Mouse (Mus musculus) cerebellum, adult 2 months (tissue): ENCODE measurements around the gene Pgap1. TPM values are rescaled to one million over a fixed set of nuclear protein-coding genes. Genes with fewer than 3 reads are reported as not detected.
A peak's percentile ranks its signal among the peaks of the same experiment; 100 is the strongest.

Experiments
- DNase-seq, 2 experiments: peaks; one replicate each; pipeline ENCODE4 v3.0.0; 2021
- H3K27ac ChIP-seq: fragments of 200-500 bp; 2 replicates; pipeline ENCODE4 v1.5.1; 2012; ENCODE audit warnings: low read length, control low read depth, inconsistent platforms; ENCODE audit not compliant: insufficient read depth
- H3K27me3 ChIP-seq: fragments of 200-500 bp; 2 replicates; pipeline ENCODE4 v1.6.1; 2012; ENCODE audit warnings: inconsistent platforms, mild to moderate bottlenecking, low read length, moderate library complexity; ENCODE audit not compliant: control insufficient read depth, insufficient read depth
- H3K4me1 ChIP-seq: fragments of 200-500 bp; 2 replicates; pipeline ENCODE4 v1.6.1; 2011; ENCODE audit warnings: low read length; ENCODE audit not compliant: control insufficient read depth, insufficient read depth
- H3K4me3 ChIP-seq: fragments of 200-500 bp; replicated peaks from 2 replicates; pipeline ENCODE3; 2011; ENCODE audit warnings: mild to moderate bottlenecking, low read depth, low read length, control low read depth; ENCODE audit not compliant: insufficient read depth
- CTCF ChIP-seq: fragments of 200-500 bp; IDR thresholded peaks from 2 replicates; pipeline ENCODE4 v1.5.1; 2011; ENCODE audit warnings: low read depth, mild to moderate bottlenecking, control low read depth, low read length, moderate library complexity, borderline replicate concordance; ENCODE audit not compliant: insufficient read depth
- POLR2A ChIP-seq: fragments of 200-500 bp; IDR thresholded peaks from 2 replicates; pipeline ENCODE4 v1.6.1; 2011; ENCODE audit warnings: low read length, control low read depth, borderline replicate concordance; ENCODE audit not compliant: insufficient read depth
- WGBS: fragments of 180-500 bp; shearing (Covaris S2); methylation state at CpG from one replicate; pipeline ENCODE4 v1.1.7; 2018; 5-methylcytosine and 5-hydroxymethylcytosine counted together
- polyA plus RNA-seq: library from polyadenylated mRNA; depleted of rRNA; stranded (reverse); fragments of >200 nt; gene quantifications from 2 replicates; pipeline ENCODE4 v1.2.3, GENCODE M21; 2012

Pgap1 gene
- polyA plus RNA-seq, 1 experiment: 6.7 TPM

- no peaks in the 10 kb centered on the region for H3K4me1 ChIP-seq
- 90% methylated on average over 1 of the region's 1 CpGs for WGBS
- H3K27ac ChIP-seq: no peak overlapping the region
- no peak for TF ChIP-seq CTCF
- TF ChIP-seq POLR2A: no peak
- no peak overlapping the region for H3K4me3 ChIP-seq
- no peaks in the 10 kb centered on the region for H3K27me3 ChIP-seq
- DNase-seq: no peak
Measured at GRCm38 (mm10) chr1:54496254-54496653, 61.2 kb downstream of the Pgap1 start.

GRCm38 (mm10) chr1:54493496-54493895 lies 64.0 kb downstream of the Pgap1 start:
- no peak for TF ChIP-seq CTCF
- no peak for TF ChIP-seq POLR2A
- H3K4me3 ChIP-seq: no peak overlapping the region
- no peak overlapping the region for H3K27ac ChIP-seq
- H3K27me3 ChIP-seq: no peaks in the 10 kb centered on the region
- no peaks in the 10 kb centered on the region for H3K4me1 ChIP-seq
- 97% methylated on average over 3 of the region's 3 CpGs for WGBS
- DNase-seq: no peak

GRCm38 (mm10) chr1:54492435-54492841 lies 65.0 kb downstream of the Pgap1 start:
- 77% methylated on average over 2 of the region's 2 CpGs for WGBS
- no peaks in the 10 kb centered on the region for H3K27me3 ChIP-seq
- H3K27ac ChIP-seq: no peak overlapping the region
- H3K4me1 ChIP-seq: no peaks in the 10 kb centered on the region
- no peak for DNase-seq
- no peak overlapping the region for H3K4me3 ChIP-seq
- TF ChIP-seq POLR2A: no peak
- TF ChIP-seq CTCF: no peak

- no peak overlapping the region for H3K27ac ChIP-seq
- H3K4me3 ChIP-seq: no peak overlapping the region
- TF ChIP-seq POLR2A (no peak), CTCF (no peak)
- 96% methylated on average over 3 of the region's 3 CpGs for WGBS
- DNase-seq: no peak
- H3K27me3 ChIP-seq: no peaks in the 10 kb centered on the region
- no peaks in the 10 kb centered on the region for H3K4me1 ChIP-seq
Measured at GRCm38 (mm10) chr1:54484744-54485420, 72.6 kb downstream of the Pgap1 start.

GRCm38 (mm10) chr1:54480491-54480890 lies 77.0 kb downstream of the Pgap1 start:
- Histone ChIP-seq H3K4me1 (no peaks in the 10 kb centered on the region), H3K27me3 (no peaks in the 10 kb centered on the region), H3K27ac (no peak overlapping the region), H3K4me3 (no peak overlapping the region)
- TF ChIP-seq POLR2A: no peak
- 96% methylated on average over 12 of the region's 12 CpGs for WGBS
- no peak for DNase-seq

- H3K4me1 ChIP-seq: no peaks in the 10 kb centered on the region; the same call in 1 of the 2 replicates
- no peaks in the 10 kb centered on the region for H3K27me3 ChIP-seq
- no peak overlapping the region for H3K4me3 ChIP-seq
- DNase-seq: peak in 1 of 2 experiments; percentile 62
- H3K27ac ChIP-seq: no peak overlapping the region
- TF ChIP-seq CTCF (no peak), POLR2A (no peak)
Measured at GRCm38 (mm10) chr1:54468662-54469061, 88.8 kb downstream of the Pgap1 start.

GRCm38 (mm10) chr1:54467366-54467765 lies 90.1 kb downstream of the Pgap1 start:
- Histone ChIP-seq H3K4me1 (no peaks in the 10 kb centered on the region; the same call in 1 of the 2 replicates), H3K4me3 (no peak overlapping the region), H3K27ac (no peak overlapping the region), H3K27me3 (no peaks in the 10 kb centered on the region)
- 97% methylated on average over 1 of the region's 1 CpGs for WGBS
- no peak for DNase-seq
- TF ChIP-seq CTCF (no peak), POLR2A (no peak)

GRCm38 (mm10) chr1:54452116-54452515 lies 105.4 kb downstream of the Pgap1 start:
- Histone ChIP-seq H3K27ac (no peak overlapping the region), H3K27me3 (no peaks in the 10 kb centered on the region), H3K4me1 (no peaks in the 10 kb centered on the region), H3K4me3 (no peak overlapping the region)
- no peak for TF ChIP-seq POLR2A
- TF ChIP-seq CTCF: no peak
- 87% methylated on average over 2 of the region's 2 CpGs for WGBS
- no peak for DNase-seq
